Mouse (Mus musculus) gastrocnemius, postnatal 4 days (tissue): Measurements from ENCODE around the gene Brca1. TPM values are rescaled to one million over a fixed set of nuclear protein-coding genes. Genes with fewer than 3 reads are reported as not detected.
"Not testable (repeated sequence)": the region's sequence is repeated elsewhere in the genome, so short reads cannot be mapped to it uniquely, and the experiment has no call there.

Experiments
- DNase-seq, 2 experiments: peaks; one replicate each; pipeline ENCODE4 v3.0.0; 2021 to 2022; ENCODE audit warnings: low spot score in 2 of 2, mixed read lengths in 2 of 2
- total RNA-seq, 2 experiments: library from RNA; stranded (reverse); gene quantifications; 2 replicates each; pipeline ENCODE4 v1.2.3; 2021

The Brca1 gene
- total RNA-seq, 2 experiments from 2014 or later: 7.3 to 9.2 TPM

GRCm38 (mm10) chr11:101544132-101544531, 7.6 kb downstream of the Brca1 start:
- DNase-seq: no peak

- DNase-seq: no peak
Measured at GRCm38 (mm10) chr11:101543533-101543932, 8.2 kb downstream of the Brca1 start.

- DNase-seq: no peak
Measured at GRCm38 (mm10) chr11:101526686-101527085, 25.1 kb downstream of the Brca1 start.

GRCm38 (mm10) chr11:101525936-101526595, 25.7 kb downstream of the Brca1 start:
- DNase-seq: no peak

GRCm38 (mm10) chr11:101525056-101525455, 26.7 kb downstream of the Brca1 start:
- no peak for DNase-seq

- no peak for DNase-seq
Measured at GRCm38 (mm10) chr11:101524446-101524845, 27.3 kb downstream of the Brca1 start.

GRCm38 (mm10) chr11:101519364-101519763, 32.4 kb downstream of the Brca1 start:
- no peak for DNase-seq

GRCm38 (mm10) chr11:101518937-101519336, 32.8 kb downstream of the Brca1 start:
- DNase-seq: no peak

- DNase-seq: no peak
Measured at GRCm38 (mm10) chr11:101507090-101507489, 44.7 kb downstream of the Brca1 start.

GRCm38 (mm10) chr11:101506269-101506780, 45.4 kb downstream of the Brca1 start:
- DNase-seq: no peak

- no peak for DNase-seq
Measured at GRCm38 (mm10) chr11:101486126-101486525, 65.6 kb downstream of the Brca1 start.

- no peak for DNase-seq
Measured at GRCm38 (mm10) chr11:101485509-101486028, 66.2 kb downstream of the Brca1 start.

GRCm38 (mm10) chr11:101484814-101485213, 66.9 kb downstream of the Brca1 start:
- no peak for DNase-seq

- no peak for DNase-seq
Measured at GRCm38 (mm10) chr11:101484245-101484644, 67.5 kb downstream of the Brca1 start.

GRCm38 (mm10) chr11:101483804-101484203, 68.0 kb downstream of the Brca1 start:
- DNase-seq: no peak

GRCm38 (mm10) chr11:101480912-101481311, 70.8 kb downstream of the Brca1 start:
- DNase-seq: no peak

GRCm38 (mm10) chr11:101479171-101479635, 72.6 kb downstream of the Brca1 start:
- no peak for DNase-seq

- DNase-seq: no peak
Measured at GRCm38 (mm10) chr11:101477552-101478211, 74.1 kb downstream of the Brca1 start.

- no peak for DNase-seq
Measured at GRCm38 (mm10) chr11:101477194-101477551, 74.6 kb downstream of the Brca1 start.

- DNase-seq: not testable (repeated sequence)
Measured at GRCm38 (mm10) chr11:101476361-101476760, 75.4 kb downstream of the Brca1 start.

GRCm38 (mm10) chr11:101474298-101474697, 77.5 kb downstream of the Brca1 start:
- DNase-seq: no peak

- DNase-seq: not testable (repeated sequence)
Measured at GRCm38 (mm10) chr11:101473686-101474085, 78.1 kb downstream of the Brca1 start.
